ENCODE assay signal across 25 mouse cellular contexts in genomic region chr2:102519956-102520355, GRCm38 (mm10). TPM values are rescaled to one million over a fixed set of nuclear protein-coding genes. Genes with fewer than 3 reads are reported as not detected.
DNase-seq lines count a peak whose midpoint lies in the region; ATAC-seq lines count a peak whose summit lies in the region.
"Had no signal": no experiment of that assay in that cellular context is flagged by ENCODE, and none has a peak within 500 bp of the region (broad histone marks: within the 10 kb centered on the region; RNA-seq: fewer than 3 reads in every experiment).

No protein-coding gene starts in this region.

- H3K36me3 ChIP-seq in neural tube, embryonic 15.5 days: no peaks in the 10 kb centered on the region
- H3K36me3 ChIP-seq: embryonic facial prominence, embryonic 10.5 days; embryonic facial prominence, embryonic 12.5 days; forebrain, embryonic 10.5 days; forebrain, embryonic 12.5 days; G1E had no signal

- no peak overlapping the region for H3K4me2 ChIP-seq in neural tube, embryonic 15.5 days
- H3K4me2 ChIP-seq: embryonic facial prominence, embryonic 12.5 days; forebrain, embryonic 12.5 days had no signal

- H3K9me3 ChIP-seq in neural tube, embryonic 15.5 days (replicated peaks): no peaks in the 10 kb centered on the region
- H3K9me3 ChIP-seq: embryonic facial prominence, embryonic 10.5 days; embryonic facial prominence, embryonic 12.5 days; forebrain, embryonic 10.5 days; forebrain, embryonic 12.5 days; G1E had no signal

- no peak overlapping the region for H3K4me3 ChIP-seq in neural tube, embryonic 15.5 days (replicated peaks)
- H3K4me3 ChIP-seq: embryonic facial prominence, embryonic 10.5 days; embryonic facial prominence, embryonic 12.5 days; forebrain, embryonic 10.5 days; forebrain, embryonic 12.5 days had no signal

- no peak overlapping the region for H3K27ac ChIP-seq in neural tube, embryonic 15.5 days (replicated peaks)
- H3K27ac ChIP-seq: embryonic facial prominence, embryonic 10.5 days; embryonic facial prominence, embryonic 12.5 days; forebrain, embryonic 10.5 days; forebrain, embryonic 12.5 days had no signal

- DNase-seq in gastrocnemius, postnatal 25 days: peak; percentile 20
- DNase-seq in gastrocnemius, postnatal 10 days: no peak
- DNase-seq in neural tube, embryonic 10.5 days (ENCODE audit: extremely low spot score, low spot score): peak; percentile 9
- peak; percentile 77 for DNase-seq in fibroblast of lung, adult 2 months (ENCODE audit: low read depth)
- DNase-seq in skeletal muscle tissue, adult 2 months (ENCODE audit: low read depth, low spot score): peak; percentile 13
- no peak for DNase-seq in urinary bladder, adult 18-20 months (ENCODE audit: low spot score in 2 of 2)
- no peak for DNase-seq in liver
- DNase-seq: adrenal gland, adult 8-10 months; adrenal gland, postnatal 14 days; adrenal gland, postnatal 36 days; B cell, adult 2 months; cerebellum, adult 11-12 months; cerebellum, adult 2 months; cerebellum, adult 9-10 months; cerebellum, postnatal 10 days; cerebellum, postnatal 25 days had no signal

- no peak overlapping the region for H3K9ac ChIP-seq in neural tube, embryonic 15.5 days (replicated peaks)
- H3K9ac ChIP-seq: embryonic facial prominence, embryonic 12.5 days; forebrain, embryonic 12.5 days had no signal

- no peak for ATAC-seq in neural tube, embryonic 15.5 days (ENCODE audit: low FRiP score)
- ATAC-seq: CD4-positive, CD25-positive, alpha-beta regulatory T cell, adult 4 months; forebrain, embryonic 14.5 days; forebrain, embryonic 16.5 days had no signal

- no peaks in the 10 kb centered on the region for H3K27me3 ChIP-seq in neural tube, embryonic 15.5 days (replicated peaks)
- H3K27me3 ChIP-seq: embryonic facial prominence, embryonic 12.5 days; forebrain, embryonic 12.5 days had no signal

- H3K4me1 ChIP-seq in neural tube, embryonic 15.5 days: no peaks in the 10 kb centered on the region
- H3K4me1 ChIP-seq: embryonic facial prominence, embryonic 10.5 days; embryonic facial prominence, embryonic 12.5 days; forebrain, embryonic 10.5 days; forebrain, embryonic 12.5 days had no signal

RNA-seq across cellular contexts. Expression of gene Pamr1, which starts 29.9 kb away (rescaled TPM):
- 1 to 10 TPM; 4.7 to 6.9 TPM for total RNA-seq in gastrocnemius, postnatal 25 days (2021)
- total RNA-seq in gastrocnemius, postnatal 10 days (2021): 10 to 100 TPM; 20.7 to 30.6 TPM
- polyA plus RNA-seq in neural tube, embryonic 15.5 days (2015; fragmentation: Nextera tagmentation; extraction: Ambion mirVana): 13.9 and 18.6 TPM in 2 replicates
- polyA plus RNA-seq: CD4-positive, CD25-positive, alpha-beta regulatory T cell, adult 4 months; G1E had no signal

Comparison
In these comparisons a context has a peak if more than half of its experiments do, and no peak if none do; other contexts are left out.
1. DNase-seq: peak in gastrocnemius, postnatal 25 days (single experiment), neural tube, embryonic 10.5 days (single experiment), fibroblast of lung, adult 2 months (single experiment) and skeletal muscle tissue, adult 2 months (single experiment); none in gastrocnemius, postnatal 10 days (single experiment), urinary bladder, adult 18-20 months (0 of 2) and liver (single experiment).